Mouse (Mus musculus) R1 (cell line): ENCODE results near the gene Prrt1.

ENCODE experiments used
- DNase-seq: peaks from one replicate; pipeline ENCODE4 v3.0.0-alpha.2; 2018; ENCODE audit warnings: low read depth, low spot score

Prrt1 gene

GRCm38 (mm10) chr17:34627943-34628643 is 1.2 kb upstream of the Prrt1 start, which contains the start of gene Ppt2:
Gene Ppt2 (minus strand): TSS chr17:34628510.
- no peak for DNase-seq

GRCm38 (mm10) chr17:34628644-34628967 is 727 bp upstream of the Prrt1 start:
- DNase-seq = no peak

GRCm38 (mm10) chr17:34629796-34630603 is 667 bp downstream of the Prrt1 start:
- no peak for DNase-seq

DNA sequence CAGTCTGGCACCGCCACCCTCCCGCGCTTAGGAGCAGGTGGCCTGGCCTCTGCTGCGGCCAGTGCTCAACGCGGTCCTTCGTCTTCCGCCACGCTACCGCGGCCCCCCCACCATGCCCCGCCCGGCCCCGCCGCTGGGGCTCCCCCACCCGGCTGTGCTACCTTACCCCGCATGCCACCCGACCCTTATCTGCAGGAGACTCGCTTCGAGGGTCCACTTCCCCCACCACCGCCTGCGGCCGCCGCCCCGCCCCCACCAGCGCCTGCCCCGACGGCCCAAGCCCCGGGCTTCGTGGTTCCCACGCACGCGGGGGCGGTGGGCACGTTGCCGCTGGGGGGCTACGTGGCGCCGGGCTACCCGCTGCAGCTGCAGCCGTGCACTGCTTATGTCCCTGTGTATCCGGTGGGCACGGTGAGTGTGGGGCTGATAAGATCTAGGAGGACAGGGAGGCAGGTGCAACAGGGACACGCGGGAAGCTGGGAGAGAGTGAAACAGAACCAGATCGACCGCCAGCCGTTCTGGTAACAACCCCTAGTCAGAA is 1.5 kb downstream of the Prrt1 start:
- no peak for DNase-seq

DNA sequence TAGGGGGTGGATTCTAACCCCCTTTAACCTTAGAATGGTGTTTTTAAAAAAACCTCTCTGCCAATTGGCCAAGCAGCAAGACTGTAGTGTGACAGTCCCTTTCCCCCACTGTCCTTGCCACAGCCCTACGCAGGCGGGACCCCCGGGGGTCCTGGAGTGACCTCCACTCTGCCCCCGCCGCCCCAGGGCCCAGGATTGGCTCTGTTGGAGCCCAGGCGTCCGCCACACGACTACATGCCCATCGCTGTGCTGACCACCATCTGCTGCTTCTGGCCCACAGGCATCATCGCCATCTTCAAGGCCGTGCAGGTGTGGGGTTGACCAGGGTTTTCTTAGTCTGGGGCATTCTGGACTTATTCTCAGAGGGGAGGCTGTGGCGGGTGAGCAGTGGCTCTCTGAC is 2.3 kb downstream of the Prrt1 start:
- DNase-seq = no peak

GRCm38 (mm10) chr17:34632261-34632691 is 2.9 kb downstream of the Prrt1 start:
- DNase-seq = peak; percentile 94

- no peak for DNase-seq
These were observed 6.3 kb downstream of the Prrt1 start for GRCm38 (mm10) chr17:34635671-34636070.

- no peak for DNase-seq
These were observed 8.1 kb downstream of the Prrt1 start for GRCm38 (mm10) chr17:34637459-34637858.

- DNase-seq = no peak
These were observed 10.3 kb downstream of the Prrt1 start for GRCm38 (mm10) chr17:34639461-34640255.

- DNase-seq = no peak
These were observed 11.7 kb downstream of the Prrt1 start for GRCm38 (mm10) chr17:34640778-34641601.

DNA sequence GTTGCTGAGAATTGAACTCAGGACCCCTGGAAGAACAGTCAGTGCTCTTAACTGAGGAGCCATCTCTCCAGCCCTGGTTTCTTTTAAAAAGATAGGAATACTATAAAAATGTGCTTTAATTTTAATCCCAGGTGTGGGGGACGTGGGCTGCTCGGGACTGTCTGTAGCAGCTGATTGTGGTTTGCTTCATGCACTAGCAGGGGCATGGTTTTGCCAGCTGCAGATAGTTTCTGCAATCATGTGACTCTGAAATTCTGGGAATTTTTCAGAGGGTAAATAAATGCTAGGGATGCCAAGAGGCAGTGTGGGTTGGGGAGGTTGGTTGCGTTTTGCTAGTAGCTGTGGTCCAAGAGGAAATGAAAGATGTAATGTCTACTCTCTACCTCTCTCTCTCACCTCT is 12.6 kb downstream of the Prrt1 start:
- DNase-seq = no peak

DNA sequence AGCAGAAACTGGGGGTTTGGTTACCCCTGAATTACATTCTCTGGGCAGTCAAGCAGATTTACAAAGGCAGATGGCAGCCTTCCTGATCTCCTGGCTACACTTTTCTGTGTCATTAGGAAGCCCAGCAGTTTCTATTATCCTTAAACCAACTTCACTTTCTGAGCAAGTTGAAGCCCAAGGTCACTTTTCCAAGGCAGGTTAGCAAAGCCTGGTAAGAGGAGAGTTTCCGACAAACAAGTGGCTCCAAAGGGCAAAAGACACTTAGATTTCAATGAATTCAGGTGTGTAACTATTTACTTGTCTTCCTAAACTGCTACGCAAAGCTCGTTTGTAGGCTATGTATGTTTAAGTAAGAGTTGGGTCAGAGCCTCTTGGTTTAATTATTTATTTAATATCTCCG is 14.0 kb downstream of the Prrt1 start:
- DNase-seq = no peak

DNA sequence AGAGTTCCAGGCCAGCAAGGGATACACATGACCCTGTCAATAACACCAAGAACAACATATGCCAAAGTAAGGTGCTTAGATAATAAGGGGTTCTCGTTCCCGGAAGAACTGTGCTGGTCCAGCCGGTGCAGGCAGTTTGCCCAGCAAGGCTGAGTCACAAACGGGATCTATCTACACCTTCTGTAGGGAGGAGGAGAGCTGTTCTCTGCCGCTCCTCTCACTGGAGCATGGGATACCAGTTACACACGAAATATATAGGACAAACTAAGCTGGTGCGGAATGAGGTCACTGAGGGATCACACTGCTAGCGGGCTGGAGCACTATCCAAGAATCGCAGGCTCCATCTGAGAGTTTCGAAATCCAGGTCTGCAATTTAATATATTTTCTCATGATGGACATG is 14.6 kb downstream of the Prrt1 start:
- no peak for DNase-seq

DNA sequence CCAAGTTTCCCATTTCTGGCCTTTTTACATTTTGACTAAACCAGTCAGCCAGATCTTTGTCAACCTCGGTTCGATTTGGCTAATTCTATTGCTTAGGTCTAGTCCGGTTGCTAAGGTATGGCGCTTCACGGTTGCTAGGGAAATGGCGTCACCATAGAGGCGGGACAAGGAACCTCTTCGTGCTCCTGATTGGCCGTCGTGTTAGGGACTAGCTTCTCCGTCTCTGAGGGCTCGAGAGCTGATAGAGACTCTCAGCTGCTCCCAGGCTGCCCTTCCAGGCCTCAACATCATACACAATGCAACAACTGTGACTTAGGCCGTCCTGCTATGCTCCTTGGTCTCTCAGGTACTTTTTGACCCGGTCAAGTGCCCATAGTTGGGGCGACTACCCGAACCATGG is 15.3 kb downstream of the Prrt1 start, which contains the start of gene Fkbpl:
Fkbpl (plus strand) TSS at position 157 of the 400 bp plus-strand sequence.
- peak; percentile 99 for DNase-seq

GRCm38 (mm10) chr17:34645256-34645829 is 16.0 kb downstream of the Prrt1 start:
- DNase-seq = peak; percentile 89

GRCm38 (mm10) chr17:34645831-34646511 is 16.6 kb downstream of the Prrt1 start:
- DNase-seq = no peak

GRCm38 (mm10) chr17:34646906-34647787 is 17.8 kb downstream of the Prrt1 start, which contains the start of gene Atf6b:
Gene Atf6b (plus strand): TSS chr17:34647146.
- peak; percentile 99 for DNase-seq

DNA sequence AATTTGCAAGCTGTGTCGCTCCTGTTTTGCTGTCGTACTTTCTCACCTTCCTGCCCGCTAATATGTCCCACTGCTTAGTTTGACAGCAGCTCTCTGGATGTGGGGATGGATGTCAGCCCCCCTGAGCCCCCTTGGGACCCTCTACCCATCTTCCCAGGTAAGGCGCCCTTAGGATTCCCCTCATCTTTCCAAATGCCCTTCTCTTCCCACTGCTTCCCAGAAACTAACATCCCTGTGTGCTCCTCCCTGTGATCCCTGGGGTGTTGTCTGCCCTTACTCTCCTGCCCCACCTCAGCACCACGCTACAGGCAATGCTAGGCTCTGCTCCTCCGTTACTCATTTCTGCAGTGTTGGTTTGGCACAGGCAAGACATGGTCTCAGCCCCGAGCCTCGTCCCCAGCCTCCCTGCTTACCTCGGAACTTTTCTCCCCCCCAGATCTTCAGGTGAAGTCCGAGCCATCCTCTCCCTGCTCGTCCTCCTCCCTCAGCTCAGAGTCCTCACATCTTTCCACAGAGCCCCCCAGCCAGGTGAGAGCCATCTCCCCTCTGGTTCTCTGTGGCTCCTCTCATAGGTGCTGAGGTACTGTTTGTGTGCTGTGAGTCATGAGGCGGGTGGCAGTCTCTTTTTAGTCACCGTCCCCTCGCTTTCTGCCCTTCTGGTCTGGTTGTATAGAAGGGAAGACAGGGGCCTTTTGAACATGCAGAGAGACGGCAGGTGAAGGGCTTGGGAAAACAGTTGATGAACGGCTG is 19.0 kb downstream of the Prrt1 start:
- no peak for DNase-seq
